Mouse (Mus musculus) midbrain, postnatal 0 days (tissue): Measurements from ENCODE around the gene Car5a. TPM values are rescaled to one million over a fixed set of nuclear protein-coding genes. Genes with fewer than 3 reads are reported as not detected.

Source experiments
- ATAC-seq: fragments of 200-750 bp; cut with Nextera tagmentation; 2 replicates; pipeline ENCODE4 v1.8.0; 2017; ENCODE audit warnings: moderate number of reproducible peaks, mild to moderate bottlenecking, moderate TSS enrichment, moderate library complexity; ENCODE audit not compliant: low FRiP score
- DNase-seq: peaks from one replicate; pipeline ENCODE4 v3.0.0-alpha.2; 2015; ENCODE audit warnings: low spot score
- H3K27ac ChIP-seq: fragments of 300-500 bp; sonication (generic); 2 replicates; pipeline ENCODE4 v1.5.1; 2014; ENCODE audit warnings: low read depth, mild to moderate bottlenecking, low read length, mixed read lengths
- H3K27me3 ChIP-seq: fragments of 300-500 bp; sonication (generic); 2 replicates; pipeline ENCODE4 v1.6.1; 2014; ENCODE audit warnings: low read length, control low read depth, mixed read lengths; ENCODE audit not compliant: insufficient read depth
- H3K36me3 ChIP-seq: fragments of 300-500 bp; sonication (generic); 2 replicates; pipeline ENCODE4 v1.6.1; 2014; ENCODE audit warnings: low read length, control low read depth, mixed read lengths; ENCODE audit not compliant: insufficient read depth
- H3K4me1 ChIP-seq: fragments of 300-500 bp; sonication (generic); 2 replicates; pipeline ENCODE4 v1.6.1; 2014; ENCODE audit warnings: mild to moderate bottlenecking, control low read depth, antibody characterized with exemption, low read length, mixed read lengths; ENCODE audit not compliant: insufficient read depth
- H3K4me2 ChIP-seq: fragments of 300-500 bp; sonication (generic); 2 replicates; pipeline ENCODE4 v1.6.1; 2014; ENCODE audit warnings: low read depth, mild to moderate bottlenecking, low read length, mixed read lengths; ENCODE audit not compliant: poor library complexity, severe bottlenecking
- H3K4me3 ChIP-seq: fragments of 300-500 bp; sonication (generic); 2 replicates; pipeline ENCODE4 v1.5.1; 2014; ENCODE audit warnings: low read depth, mild to moderate bottlenecking, low read length, moderate library complexity
- H3K9ac ChIP-seq: fragments of 300-500 bp; sonication (generic); replicated peaks from 2 replicates; pipeline ENCODE4 v1.6.1; 2014; ENCODE audit warnings: mild to moderate bottlenecking, low read length, moderate library complexity, mixed read lengths; ENCODE audit not compliant: poor library complexity, severe bottlenecking
- H3K9me3 ChIP-seq: fragments of 300-500 bp; sonication (generic); 2 replicates; pipeline ENCODE4 v1.6.1; 2016; ENCODE audit warnings: low read length, control low read depth
- CTCF ChIP-seq: IDR thresholded peaks from 2 replicates; pipeline ENCODE4 v1.5.1; 2016; ENCODE audit warnings: antibody characterized with exemption, mild to moderate bottlenecking
- WGBS: fragments of 180-500 bp; shearing (Covaris S2); extraction: QIAGEN DNeasy Blood & Tissue Kit; methylation state at CpG from one replicate; pipeline ENCODE4 v1.1.7; 2014; 5-methylcytosine and 5-hydroxymethylcytosine counted together
- polyA plus RNA-seq: library from polyadenylated mRNA; unstranded; fragments of >200 nt; fragmentation: Nextera tagmentation; extraction: Ambion mirVana; gene quantifications from 2 replicates; pipeline ENCODE4 v1.2.1, GENCODE M21; 2015
- total RNA-seq: library from RNA; depleted of rRNA; stranded (reverse); fragments of >200 nt; gene quantifications from 2 replicates; pipeline ENCODE4 v1.2.3, GENCODE M21; 2014

The Car5a gene
- total and polyA plus RNA-seq, 2 experiments from 2014 or later, result 0.22 TPM; not detected in 1

DNA sequence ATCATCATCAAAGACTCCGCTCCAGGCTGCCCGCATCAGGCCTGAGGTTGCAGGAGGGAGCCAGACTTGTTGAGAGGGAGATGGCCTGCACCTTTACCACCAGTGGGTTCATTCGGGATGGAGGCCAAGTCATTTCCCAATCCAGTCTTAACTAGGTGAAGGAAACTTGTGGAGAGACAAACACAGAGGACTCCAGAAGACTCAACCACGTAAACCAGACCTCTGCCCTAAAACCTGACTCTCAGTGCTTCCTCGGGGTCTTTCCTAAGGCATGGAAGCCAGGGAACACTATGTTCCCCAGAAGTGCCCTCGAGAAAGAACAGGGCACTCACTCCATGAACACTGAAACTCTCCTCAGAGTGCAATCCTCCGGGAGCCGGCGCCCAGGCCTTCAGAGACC lies 39.7 kb downstream of the Car5a start:
- 84% methylated on average over 9 of the region's 9 CpGs for WGBS
- no peaks in the 10 kb centered on the region for H3K36me3 ChIP-seq
- H3K27ac ChIP-seq, result no peak overlapping the region
- no peak for DNase-seq
- H3K9me3 ChIP-seq, result no peaks in the 10 kb centered on the region
- H3K4me3 ChIP-seq, result peak overlapping the region; percentile 85
- ATAC-seq, result no peak
- peak overlapping the region; percentile 93 for H3K4me2 ChIP-seq
- no peak overlapping the region for H3K9ac ChIP-seq
- peaks cover 5% of the 10 kb centered on the region; the same call in 1 of the 2 replicates for H3K4me1 ChIP-seq
- H3K27me3 ChIP-seq, result no peaks in the 10 kb centered on the region
- no peak for TF ChIP-seq CTCF

DNA sequence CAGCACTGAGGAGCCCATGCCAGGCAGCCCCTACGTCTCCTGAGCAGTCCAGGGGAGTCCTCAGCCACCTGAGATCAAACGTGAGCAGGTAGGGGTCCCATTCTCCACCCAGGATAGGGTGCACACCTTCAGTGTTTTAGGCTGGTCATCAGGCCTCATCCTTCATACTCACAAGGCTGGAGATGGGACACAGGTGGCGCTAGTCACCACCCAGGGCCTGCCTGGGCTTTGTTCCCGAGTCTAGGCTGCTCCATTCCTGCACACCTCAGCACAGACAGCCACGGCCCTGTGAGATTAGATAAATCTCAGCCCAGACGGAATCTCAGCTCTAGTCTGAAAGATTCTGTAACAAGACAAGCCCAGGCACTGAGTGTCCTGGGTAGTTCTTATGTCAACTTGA lies 40.7 kb downstream of the Car5a start:
- no peaks in the 10 kb centered on the region for H3K36me3 ChIP-seq
- DNase-seq, result no peak
- no peak for ATAC-seq
- H3K27ac ChIP-seq, result no peak overlapping the region
- H3K9me3 ChIP-seq, result no peaks in the 10 kb centered on the region
- H3K27me3 ChIP-seq, result no peaks in the 10 kb centered on the region
- peak; percentile 19; the same call in 1 of the 2 replicates for TF ChIP-seq CTCF
- 0 out of 2 replicates have a peak overlapping the region, but pooled peaks have one; percentile 6 for H3K4me2 ChIP-seq
- peak overlapping the region; percentile 29; the same call in 1 of the 2 replicates for H3K9ac ChIP-seq
- H3K4me3 ChIP-seq, result peak overlapping the region; percentile 85
- WGBS, result 68% methylated on average over 6 of the region's 6 CpGs
- peaks cover 5% of the 10 kb centered on the region; the same call in 1 of the 2 replicates for H3K4me1 ChIP-seq

GRCm38 (mm10) chr8:121901498-121902236 lies 43.0 kb downstream of the Car5a start:
- Histone ChIP-seq H3K9ac (peak overlapping the region; percentile 33; the same call in 1 of the 2 replicates), H3K27me3 (no peaks in the 10 kb centered on the region), H3K4me1 (peaks cover 18% of the 10 kb centered on the region; the same call in 1 of the 2 replicates), H3K27ac (no peak overlapping the region; the same call in 1 of the 2 replicates), H3K9me3 (no peaks in the 10 kb centered on the region), H3K4me3 (no peak overlapping the region), H3K36me3 (no peaks in the 10 kb centered on the region), H3K4me2 (peak overlapping the region; percentile 10)
- WGBS, result 64% methylated on average over 8 of the region's 8 CpGs
- TF ChIP-seq CTCF, result no peak
- DNase-seq (no peak), ATAC-seq (no peak)

DNA sequence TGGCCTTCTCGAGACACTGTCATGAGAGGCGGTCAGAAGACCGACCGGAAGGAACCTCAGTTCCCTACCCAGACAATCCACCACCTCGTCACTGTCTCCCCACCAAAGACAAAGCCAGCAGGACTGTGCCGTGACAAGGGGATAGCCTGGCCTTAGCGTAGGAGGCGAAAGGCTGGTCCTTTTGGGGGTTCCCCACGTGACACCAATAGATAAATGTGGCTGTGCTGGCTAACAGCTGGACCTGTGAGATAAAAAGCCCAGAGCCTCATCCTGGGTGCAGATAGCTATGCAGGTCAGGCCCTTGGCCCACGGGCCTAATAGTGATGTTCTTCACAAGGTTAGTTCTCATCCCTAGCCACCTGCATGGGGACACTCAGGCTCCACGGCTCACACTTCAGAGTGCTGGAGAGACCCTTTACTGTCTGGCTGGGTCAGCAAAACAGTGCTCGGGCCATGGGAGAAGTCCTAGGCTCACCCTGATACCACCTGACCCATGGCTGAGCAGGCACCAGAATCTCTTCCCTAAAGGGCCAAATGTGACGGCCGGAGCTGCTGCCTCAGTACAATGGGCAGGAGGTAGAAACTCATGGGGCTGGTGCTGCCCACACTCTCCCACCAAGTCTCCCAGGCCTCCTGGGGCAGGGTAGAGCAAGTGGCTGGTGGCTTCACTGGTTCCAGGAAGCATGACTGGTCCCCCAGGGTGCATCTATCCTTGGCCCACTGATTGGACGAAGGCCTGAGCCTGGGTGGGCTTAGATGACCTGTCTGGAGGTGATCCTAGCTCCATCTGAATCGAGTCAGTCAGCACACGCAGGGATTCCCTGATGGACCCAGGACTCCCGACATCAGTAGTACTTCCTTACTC lies 45.3 kb downstream of the Car5a start:
- Histone ChIP-seq H3K27me3 (no peaks in the 10 kb centered on the region), H3K27ac (no peak overlapping the region; the same call in 1 of the 2 replicates), H3K9me3 (no peaks in the 10 kb centered on the region), H3K9ac (no peak overlapping the region; the same call in 1 of the 2 replicates), H3K4me1 (peaks cover 13% of the 10 kb centered on the region; the same call in 1 of the 2 replicates), H3K36me3 (peaks cover 13% of the 10 kb centered on the region; the same call in 1 of the 2 replicates), H3K4me3 (no peak overlapping the region), H3K4me2 (peak overlapping the region; percentile 29; the same call in 1 of the 2 replicates)
- 57% methylated on average over 18 of the region's 18 CpGs for WGBS
- no peak for TF ChIP-seq CTCF
- no peak for ATAC-seq
- DNase-seq, result no peak

DNA sequence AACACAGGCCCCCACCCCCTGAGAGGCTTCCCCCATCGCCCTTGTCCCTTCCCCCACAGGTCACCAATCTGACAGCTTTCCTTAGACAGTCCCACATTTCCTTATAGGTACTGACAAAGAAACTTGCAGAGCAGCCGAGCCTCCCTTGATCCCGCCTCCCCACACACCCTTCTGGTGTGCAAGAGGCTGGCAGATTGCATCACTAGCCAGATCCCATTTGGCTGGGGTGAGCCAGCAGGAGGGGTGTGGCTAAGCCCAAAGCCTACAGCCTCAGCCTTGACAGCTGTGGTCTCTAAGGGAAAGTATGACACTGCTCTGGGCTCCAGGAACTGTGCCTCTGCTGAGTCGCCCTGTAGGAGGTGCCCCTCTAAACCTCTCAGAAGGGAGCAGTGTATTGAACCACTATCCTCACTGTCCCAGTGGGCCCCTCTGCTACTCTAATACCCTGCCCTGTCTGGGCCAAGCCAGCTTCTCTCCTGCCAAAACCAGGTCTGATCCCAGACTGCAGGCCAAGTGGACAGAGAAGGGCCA lies 46.2 kb downstream of the Car5a start:
- Histone ChIP-seq H3K27ac (peak overlapping the region; percentile 47; the same call in 1 of the 2 replicates), H3K4me1 (peaks cover 13% of the 10 kb centered on the region; the same call in 1 of the 2 replicates), H3K27me3 (no peaks in the 10 kb centered on the region), H3K9ac (peak overlapping the region; percentile 24; the same call in 1 of the 2 replicates), H3K4me3 (0 out of 2 replicates have a peak overlapping the region, but pooled peaks have one; percentile 5), H3K4me2 (peak overlapping the region; percentile 29; the same call in 1 of the 2 replicates), H3K9me3 (no peaks in the 10 kb centered on the region), H3K36me3 (peaks cover 17% of the 10 kb centered on the region; the same call in 1 of the 2 replicates)
- TF ChIP-seq CTCF, result no peak; the same call in 1 of the 2 replicates
- DNase-seq (peak; percentile 77), ATAC-seq (peak; percentile 59; the same call in 1 of the 2 replicates)
- WGBS, result 8% methylated on average over 4 of the region's 4 CpGs
